Mouse (Mus musculus) left cerebral cortex, postnatal 36 days (tissue): ENCODE measurements at regions not wholly inside any gene's neighbourhood (a gene's known extent, or its start where the extent isn't known, plus 50 kb on each side); places are given as distances from the start of the nearest gene placed in this dataset.

Experiments
- DNase-seq, 2 experiments: peaks; one replicate each; pipeline ENCODE4 v3.0.0; 2021 to 2022; ENCODE audit warnings: low spot score in 2 of 2, mixed read lengths in 1 of 2
- intact Hi-C: fragments of 180-260 bp; cut with DNase I; formaldehyde crosslinking; loops from one replicate; pipeline ENCODE4 v1.15.1; 2025

GRCm38 (mm10) chr2:56714568-56714967 lies 409.2 kb downstream of the Nr4a2 start:
- intact Hi-C loops: no loop called here
- peak; percentile 11 to 16 for DNase-seq

GRCm38 (mm10) chr2:56683574-56683973 lies 440.2 kb downstream of the Nr4a2 start:
- DNase-seq: no peak
- intact Hi-C loops: no loop called here

GRCm38 (mm10) chr2:56673861-56674260 lies 449.9 kb downstream of the Nr4a2 start:
- intact Hi-C loops: no loop called here
- DNase-seq: no peak

GRCm38 (mm10) chr2:56672711-56673110 lies 451.1 kb downstream of the Nr4a2 start:
- intact Hi-C loops: no loop called here
- no peak for DNase-seq

- intact Hi-C loops: no loop called here
- DNase-seq: no peak
Observed at GRCm38 (mm10) chr2:56662306-56662956, 461.4 kb downstream of the Nr4a2 start.
